Mouse (Mus musculus): ENCODE measurements at regions not wholly inside any gene's neighbourhood (a gene's known extent, or its start where the extent isn't known, plus 50 kb on each side); places are given as distances from the start of the nearest gene placed in this dataset.

DNA sequence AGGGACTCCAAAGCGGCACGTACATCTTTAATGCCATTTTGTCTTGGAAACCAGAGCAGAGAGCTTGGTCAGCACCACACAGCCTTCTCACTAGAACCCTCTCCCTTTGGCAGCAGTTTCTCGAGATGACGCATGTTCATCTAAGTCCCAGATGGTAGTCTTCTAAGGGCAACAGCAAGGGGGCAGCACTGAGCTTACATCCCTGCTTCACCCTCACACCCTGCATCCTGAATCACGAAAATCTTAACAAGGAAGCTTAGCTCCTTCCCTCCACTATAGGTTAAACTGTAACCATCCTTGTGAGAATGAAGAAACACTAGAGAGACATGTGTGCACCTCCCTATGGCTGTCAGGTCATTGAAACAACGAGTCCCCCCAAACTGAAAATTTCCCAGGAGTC is 538.4 kb downstream of the Plekhb2 start:
- TF ChIP-seq GATA1 (IDR thresholded peaks at IDR 0.05; ENCODE audit: low read length), result no peak
- TF ChIP-seq TAL1 (IDR thresholded peaks at IDR 0.05; ENCODE audit: low read length), result no peak

Data from erythroblast, embryonic 14.5 days (primary cell).